Mouse (Mus musculus) liver, adult 2 months (tissue): ENCODE data around the gene Crabp2.

Experiments used
- CTCF ChIP-seq: fragments of 200-500 bp; IDR thresholded peaks from 2 replicates; pipeline ENCODE4 v1.5.1; 2011; ENCODE audit warnings: low read depth, low read length, control low read depth
- POLR2A ChIP-seq: fragments of 200-500 bp; IDR thresholded peaks from 2 replicates; pipeline ENCODE4 v1.6.1; 2011; ENCODE audit warnings: low read length, control low read depth; ENCODE audit not compliant: insufficient read depth; ENCODE audit errors: extremely low read depth

GRCm38 (mm10) chr3:87935201-87935600 is 13.3 kb upstream of the Crabp2 start:
- TF ChIP-seq CTCF (no peak), POLR2A (no peak)
